Mouse (Mus musculus) embryonic stem cell, embryonic (primary cell): ENCODE data around the gene Apba1.

ENCODE experiments used
- CTCF ChIA-PET, 4 experiments: fragments of 300-600 bp in 2 of 4; fragments of 350-600 bp in 2 of 4; sonication (Branson Sonifier 250); formaldehyde crosslinking; loops; one replicate each; lab custom pipeline; 2022; ENCODE audit warnings: inconsistent platforms in 2 of 4; lab: Charles Lee
- POLR2A ChIA-PET, 4 experiments: fragments of 300-600 bp in 2 of 4; fragments of 350-600 bp in 2 of 4; sonication (Branson Sonifier 250); formaldehyde crosslinking; loops; one replicate each; lab custom pipeline; 2022; ENCODE audit warnings: antibody characterized with exemption in 4 of 4, inconsistent platforms in 1 of 4; lab: Charles Lee

Apba1 gene

DNA sequence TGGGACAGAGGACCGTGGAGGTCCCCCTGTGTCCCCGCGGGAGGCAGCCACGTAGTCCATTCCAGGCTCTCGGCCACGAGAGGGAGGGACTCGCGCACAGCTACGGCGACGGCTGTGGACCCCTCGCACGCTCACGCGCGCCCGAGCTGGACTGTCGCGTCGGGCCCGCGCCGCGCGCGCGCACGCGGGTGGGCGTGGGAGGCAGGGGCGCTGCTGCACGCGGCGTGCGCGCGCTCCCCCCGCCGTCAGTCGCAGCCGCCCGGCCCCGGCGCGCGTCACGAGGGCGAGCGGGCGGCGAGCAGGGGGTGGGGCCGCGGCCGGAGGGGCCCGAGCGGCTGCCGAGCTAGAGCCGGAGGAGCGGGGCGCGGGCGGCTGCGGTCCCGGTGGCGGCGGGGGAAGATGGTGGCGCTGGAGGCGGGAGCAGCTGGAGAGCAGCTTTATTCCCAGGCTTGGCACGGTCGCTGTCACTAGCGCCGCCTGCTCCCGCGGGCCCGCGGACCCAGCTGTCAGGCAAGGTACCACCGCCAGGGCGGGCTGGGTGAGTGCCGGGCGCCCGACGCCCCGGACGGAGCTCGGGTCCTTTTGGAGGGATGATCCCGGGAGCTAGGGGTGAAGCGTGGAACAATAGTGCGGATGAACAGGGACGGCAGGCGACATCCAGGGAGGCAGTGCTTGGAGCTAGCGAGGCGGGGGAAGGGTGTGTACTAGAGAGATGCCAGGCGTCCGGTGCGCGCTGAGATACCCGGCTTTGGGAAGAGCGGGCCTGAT, at the start of gene Apba1:
TSS of gene Apba1 (plus strand) at position 334 of the 768 bp plus-strand sequence.
- CTCF ChIA-PET: interaction anchor here (0.7 to 2.9 kb wide), 65 partner anchors 8 to 843 kb away, joined by 3 to 28 read pairs (median 4); partner anchors contain the start of genes 1700028P14Rik (in 1 of the 4), Fxn (in 1 of the 4) and Ptar1 (in 1 of the 4)
- POLR2A ChIA-PET: interaction anchor here (0.6 to 2.0 kb wide), 27 partner anchors 9 to 1981 kb away, joined by 3 to 9 read pairs (median 4); partner anchors contain the start of genes Cemip2 (in 1 of the 4) and Ptar1 (in 1 of the 4)

DNA sequence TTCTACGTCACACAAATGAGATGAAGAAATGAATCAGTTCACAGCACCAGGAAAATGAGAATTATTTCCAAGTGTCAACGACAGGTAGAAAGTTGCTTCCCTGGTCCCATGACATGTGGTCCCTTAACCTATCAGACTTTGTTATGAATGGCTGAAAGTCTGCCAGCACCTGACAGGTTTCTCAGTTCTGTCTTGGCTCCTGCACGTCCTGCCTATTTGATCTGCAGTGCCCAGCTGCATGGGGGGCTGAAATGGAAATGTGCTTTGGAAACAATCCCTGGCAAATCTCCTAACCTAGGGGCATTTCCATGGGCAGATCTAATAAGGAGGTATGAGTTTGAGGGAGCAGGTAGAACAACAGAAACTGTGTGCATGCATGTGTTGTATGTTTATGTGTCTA, 12.2 kb upstream of the Apba1 start:
- ChIA-PET CTCF (no interaction called here), POLR2A (no interaction called here)

DNA sequence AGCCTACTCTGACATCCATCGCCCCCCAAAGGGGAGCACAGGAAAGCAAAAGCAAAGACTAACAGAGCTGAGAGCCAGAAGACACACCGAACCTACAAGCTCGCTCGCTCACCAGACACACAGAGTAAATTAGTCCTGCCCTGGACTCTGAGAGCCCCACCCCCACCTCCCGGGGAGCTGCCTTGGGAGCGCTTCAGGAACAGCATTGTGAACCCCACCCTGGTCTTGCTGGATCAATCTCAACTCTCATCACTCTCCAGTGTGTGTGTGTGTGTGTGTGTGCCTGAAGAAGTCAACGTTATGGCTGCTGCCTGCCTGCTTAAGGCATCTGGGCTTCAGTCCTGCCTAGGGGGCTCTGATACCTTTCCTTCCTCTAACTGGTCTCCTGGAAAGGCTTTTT, 1.7 kb upstream of the Apba1 start:
- POLR2A ChIA-PET: interaction anchor here (0.5 to 1.9 kb wide), 13 partner anchors 15 to 1495 kb away, joined by 3 to 7 read pairs (median 4); partner anchors contain the start of gene 1700028P14Rik (in 1 of the 4)
- CTCF ChIA-PET: interaction anchor here (0.5 to 2.6 kb wide), 18 partner anchors 11 to 1728 kb away, joined by 3 to 13 read pairs (median 4); no protein-coding TSS in a partner anchor

DNA sequence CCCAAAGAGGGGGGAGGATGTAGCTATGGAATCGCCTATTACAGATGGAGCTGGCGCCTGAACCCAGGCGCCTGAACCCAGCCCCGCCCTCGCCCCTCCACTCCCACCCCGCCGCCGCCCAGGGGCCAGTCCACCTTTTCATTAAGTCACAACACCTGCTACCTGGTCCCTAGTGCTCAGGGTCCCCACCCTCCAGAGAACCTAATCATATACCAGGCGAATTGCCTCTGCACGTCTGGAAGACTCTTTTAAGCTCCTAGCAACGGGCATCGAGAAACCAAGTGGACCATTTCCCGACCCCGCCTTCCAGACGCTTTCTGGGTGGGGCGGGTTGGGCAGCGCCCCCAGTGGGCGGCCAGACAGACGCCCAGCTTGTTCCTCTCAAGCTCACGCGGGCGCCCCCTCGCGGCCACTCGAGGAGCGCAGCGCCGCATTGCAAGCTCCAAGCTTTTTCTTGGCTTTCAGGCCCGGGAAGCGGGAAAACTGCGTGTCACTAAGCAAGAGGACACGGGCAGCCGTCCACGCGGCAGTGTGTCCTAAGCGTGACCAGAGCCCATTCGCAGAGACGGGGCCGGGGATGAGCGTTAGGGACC, 630 bp upstream of the Apba1 start:
- CTCF ChIA-PET: interaction anchor here (0.6 to 2.9 kb wide), 72 partner anchors 9 to 842 kb away, joined by 3 to 28 read pairs (median 4); partner anchors contain the start of genes 1700028P14Rik (in 1 of the 4), Fxn (in 1 of the 4) and Ptar1 (in 1 of the 4)
- POLR2A ChIA-PET: interaction anchor here (0.5 to 2.0 kb wide), 27 partner anchors 9 to 1980 kb away, joined by 3 to 9 read pairs (median 3); partner anchors contain the start of genes 1700028P14Rik (in 1 of the 4), Cemip2 (in 1 of the 4) and Ptar1 (in 1 of the 4)

DNA sequence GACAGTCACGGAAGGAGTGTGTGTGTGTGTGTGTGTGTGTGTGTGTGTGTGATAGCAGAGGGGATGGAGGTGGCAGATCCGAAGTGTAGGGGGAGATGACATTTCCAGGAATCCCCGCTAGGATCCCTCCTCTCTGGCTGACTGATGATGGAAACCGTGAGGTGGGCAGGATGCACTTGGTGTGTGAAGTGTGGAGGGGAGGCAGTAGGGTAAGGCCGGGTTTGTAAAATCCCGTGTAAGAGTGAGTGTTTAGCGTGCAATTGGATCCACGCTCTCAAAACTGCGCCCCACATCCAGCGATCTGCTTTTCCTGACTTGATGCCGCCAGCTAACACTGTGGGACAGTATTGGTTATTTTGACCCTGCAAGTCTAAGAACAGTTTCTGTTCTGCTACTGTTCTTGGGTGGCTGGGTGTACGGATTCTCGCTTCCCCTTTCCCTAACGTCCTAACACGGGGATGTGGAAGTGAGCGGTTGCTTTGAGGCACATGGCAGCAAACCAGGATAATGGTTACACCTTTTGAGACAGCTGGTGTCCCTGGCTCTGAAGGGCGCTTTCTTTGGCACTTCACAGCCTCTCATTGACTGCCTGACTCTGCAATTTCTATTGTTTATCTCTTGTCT, 747 bp downstream of the Apba1 start:
- ChIA-PET CTCF (interaction anchor here (1.3 to 2.9 kb wide), 19 partner anchors 8 to 843 kb away, joined by 3 to 28 read pairs (median 9); no protein-coding TSS in a partner anchor), POLR2A (interaction anchor here in 3 of 4 experiments (0.6 to 2.0 kb wide), 10 partner anchors 11 to 197 kb away, joined by 3 to 9 read pairs (median 4); partner anchors contain the start of gene Ptar1 (in 1 of the 3))

DNA sequence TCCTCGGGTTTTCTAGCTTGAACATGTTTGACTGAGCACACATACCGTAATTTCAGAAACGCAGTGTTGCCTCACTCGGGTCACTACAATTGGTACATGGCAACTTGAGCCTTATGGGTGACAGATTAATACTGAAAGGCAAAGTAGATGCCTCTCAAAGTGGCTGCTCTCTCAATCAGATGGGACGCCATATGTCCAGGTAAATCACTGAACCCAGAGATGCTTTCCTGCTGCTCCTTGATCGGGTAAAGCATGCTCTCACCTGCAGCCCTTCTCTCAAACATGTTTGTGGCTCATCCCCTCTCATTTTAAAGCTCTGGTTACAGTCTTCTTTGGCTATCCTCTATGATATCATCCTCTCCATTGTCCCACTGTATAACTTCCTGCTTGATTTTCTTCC, 4.7 kb downstream of the Apba1 start:
- POLR2A ChIA-PET: no interaction called here

DNA sequence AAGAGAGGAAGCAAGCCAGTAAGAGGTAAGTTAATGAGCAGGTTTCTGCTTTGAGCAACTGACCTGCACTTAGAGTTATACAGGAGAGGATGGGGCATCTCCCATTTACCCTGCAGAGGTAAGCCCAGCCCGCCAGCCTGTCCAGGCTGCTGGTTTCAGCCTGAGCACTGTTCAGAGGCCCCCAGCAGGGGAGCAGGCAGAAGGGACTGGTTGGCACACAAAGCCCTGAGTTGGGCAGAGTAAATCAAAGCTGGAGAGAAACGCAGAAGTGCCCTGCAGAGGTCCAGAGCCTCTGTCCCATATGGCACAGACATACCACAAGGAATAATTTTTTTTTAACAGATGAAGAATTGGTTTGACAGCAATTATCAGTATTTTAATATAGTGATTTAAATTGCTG, 5.4 kb downstream of the Apba1 start:
- ChIA-PET CTCF (no interaction called here), POLR2A (no interaction called here)

More for the DNA sequence above, 4.7 kb downstream of the Apba1 start:
- CTCF ChIA-PET: interaction anchor here in 1 of 4 experiments (0.6 kb wide), 1 partner anchor 9 kb away, joined by 3 read pairs; no protein-coding TSS in a partner anchor

DNA sequence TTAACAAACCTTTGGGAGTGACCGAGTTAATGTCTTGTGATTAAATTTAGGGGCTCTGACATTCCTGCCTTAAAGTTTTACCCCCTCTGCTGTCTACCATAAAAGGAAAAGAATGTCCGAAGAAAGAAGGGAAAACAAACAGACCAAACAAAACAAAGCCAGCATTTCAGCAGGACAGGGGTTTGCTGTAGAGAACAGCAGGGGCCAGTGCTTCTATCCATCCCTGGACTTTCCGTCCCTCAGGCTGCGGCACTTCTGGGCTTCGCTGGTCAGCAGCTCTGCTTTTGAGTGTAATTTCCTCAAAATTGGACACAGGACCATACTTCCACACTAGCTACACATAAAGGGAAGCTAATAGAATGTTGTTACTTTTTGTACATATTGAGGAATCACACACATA, 10.2 kb downstream of the Apba1 start:
- ChIA-PET CTCF (interaction anchor here (0.6 to 1.1 kb wide), 5 partner anchors 10 to 404 kb away, joined by 3 to 7 read pairs (median 3); partner anchors contain the start of gene Apba1 (in 3 of the 4)), POLR2A (interaction anchor here in 1 of 4 experiments (0.8 kb wide), 1 partner anchor 11 kb away, joined by 3 read pairs; the partner anchor contains the start of gene Apba1)

DNA sequence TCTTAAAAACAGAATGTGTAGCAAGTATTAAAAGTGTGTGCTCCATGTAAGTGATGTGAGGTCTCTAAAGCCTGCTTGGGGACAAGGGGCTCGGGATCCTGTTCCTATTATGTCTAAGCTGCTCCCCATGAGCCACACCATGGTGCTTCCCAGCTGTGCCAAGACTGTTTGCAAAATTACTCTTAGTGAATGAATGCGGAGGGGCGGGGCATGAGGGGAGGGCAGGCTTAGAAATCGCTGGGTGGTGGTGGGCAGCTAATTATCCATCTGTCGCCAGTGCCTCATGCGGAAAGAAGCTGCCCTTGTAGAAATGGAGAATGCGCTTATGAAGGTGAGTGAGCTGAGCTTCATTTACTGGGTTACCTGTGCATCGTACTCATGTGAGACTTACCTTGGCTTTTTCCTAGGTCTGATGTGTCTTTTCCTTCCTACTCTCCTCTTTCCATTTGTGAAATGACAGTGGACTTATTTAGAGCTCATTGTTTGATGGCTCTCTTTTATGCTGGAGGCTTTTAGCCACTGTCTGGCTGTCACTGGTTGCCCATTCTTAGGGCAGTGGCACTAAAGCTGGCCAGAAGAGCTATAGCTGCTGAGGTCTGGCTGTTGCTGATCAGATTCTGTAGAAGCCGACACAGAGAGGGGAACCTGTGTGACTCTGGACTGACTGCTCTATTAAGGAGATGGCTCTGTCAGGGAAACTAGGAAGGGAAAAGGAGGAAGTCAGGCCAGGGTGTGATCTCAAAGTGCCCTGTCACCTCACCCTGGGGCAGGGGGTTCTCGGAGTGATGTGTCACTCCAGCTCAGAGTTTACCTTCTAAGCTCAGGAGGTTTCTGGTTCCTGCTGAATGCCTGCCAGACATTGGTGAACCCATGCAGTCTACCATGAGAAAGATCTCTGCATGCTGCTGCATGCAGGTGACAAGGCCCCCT, 12.1 kb downstream of the Apba1 start:
- ChIA-PET POLR2A (no interaction called here), CTCF (interaction anchor here (0.8 to 3.2 kb wide), 6 partner anchors 12 to 193 kb away, joined by 3 to 28 read pairs (median 10); partner anchors contain the start of gene Apba1 (in 3 of the 4))

DNA sequence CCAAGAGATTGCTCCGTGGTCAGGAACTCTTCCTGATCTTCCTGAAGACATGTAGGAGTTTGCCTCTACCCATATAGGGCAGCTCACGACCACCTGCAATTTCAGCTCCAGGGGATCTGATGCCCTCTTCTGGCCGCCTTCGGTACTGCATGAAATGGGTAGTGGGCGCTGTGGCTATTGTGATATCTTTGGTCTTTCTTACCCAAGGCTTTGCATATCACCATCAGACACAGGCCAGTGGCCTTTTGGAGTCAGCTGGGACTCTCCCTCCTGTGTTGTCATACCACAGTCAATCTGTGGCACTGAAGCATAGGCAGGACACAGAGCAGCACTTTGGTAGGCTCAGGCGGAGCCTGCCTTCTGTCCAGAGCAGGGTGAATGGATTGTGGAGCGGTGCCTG, 13.3 kb downstream of the Apba1 start:
- ChIA-PET CTCF (interaction anchor here (0.5 to 3.2 kb wide), 22 partner anchors 9 to 695 kb away, joined by 3 to 28 read pairs (median 4); partner anchors contain the start of gene Apba1 (in 4 of the 4)), POLR2A (interaction anchor here in 3 of 4 experiments (0.6 to 1.5 kb wide), 5 partner anchors 14 to 453 kb away, joined by 3 to 5 read pairs (median 3); partner anchors contain the start of genes Apba1 (in 1 of the 3) and Tjp2 (in 1 of the 3))

DNA sequence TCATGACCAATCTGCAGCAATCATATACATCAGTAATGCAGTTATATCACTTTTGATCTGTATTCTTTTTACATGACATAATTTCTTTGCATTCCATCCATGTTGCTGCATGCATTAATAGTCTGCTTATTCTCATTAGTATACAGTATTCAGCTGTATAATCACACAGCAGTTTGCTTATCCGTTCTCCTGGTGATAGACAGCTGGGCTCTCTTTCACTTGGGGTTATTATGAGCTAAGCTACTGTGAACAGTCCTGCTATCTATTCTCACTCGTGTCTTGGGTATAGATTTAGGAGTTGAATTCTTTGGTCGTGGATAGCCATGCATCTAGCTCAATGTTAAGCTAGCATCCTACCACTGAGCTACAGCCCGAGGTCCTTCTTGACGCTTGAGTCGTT, 16.7 kb downstream of the Apba1 start:
- ChIA-PET CTCF (interaction anchor here in 1 of 4 experiments (1.1 kb wide), 1 partner anchor 17 kb away, joined by 5 read pairs; the partner anchor contains the start of gene Apba1), POLR2A (interaction anchor here in 2 of 4 experiments (0.6 to 0.7 kb wide), 2 partner anchors 17 to 1183 kb away, joined by 3 read pairs; partner anchors contain the start of gene Apba1 (in 1 of the 2))

DNA sequence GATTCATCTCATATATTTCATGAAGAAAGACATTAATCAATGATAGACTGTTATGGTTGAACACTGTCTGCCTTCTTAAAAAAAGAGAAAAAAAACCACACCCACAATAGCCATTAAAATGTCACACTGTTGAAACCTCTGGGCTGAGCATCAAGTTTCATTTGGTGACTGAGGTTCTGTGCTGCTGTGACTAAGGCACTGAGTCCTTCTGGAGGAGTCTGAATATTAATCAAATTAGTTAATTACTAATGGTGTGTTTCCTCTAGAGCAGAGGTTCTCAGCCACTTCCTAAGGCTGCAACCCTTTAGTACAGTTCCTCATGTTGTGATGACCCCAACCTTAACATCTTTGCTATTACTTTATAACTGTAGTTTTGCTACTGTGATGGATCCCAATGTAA, 20.4 kb downstream of the Apba1 start:
- ChIA-PET POLR2A (no interaction called here), CTCF (no interaction called here)

DNA sequence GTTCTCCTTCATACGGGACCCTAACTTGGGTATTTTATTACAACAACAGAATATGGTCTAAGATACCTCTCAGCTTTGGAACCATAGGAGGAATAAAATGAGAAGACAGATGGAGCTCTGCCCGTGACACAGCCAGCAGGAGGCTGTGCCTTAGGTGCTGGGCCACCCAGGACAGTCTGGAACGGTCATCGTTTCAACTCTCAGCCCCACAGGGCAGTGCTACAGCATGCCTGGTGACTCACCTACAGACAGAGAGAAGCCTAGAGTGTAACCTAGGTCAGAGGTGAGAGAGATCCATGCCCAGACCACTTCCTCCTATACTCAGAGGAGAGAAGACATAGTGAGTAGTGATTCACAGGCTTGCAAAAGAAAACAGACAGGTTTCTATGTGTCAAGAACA, 21.4 kb downstream of the Apba1 start:
- POLR2A ChIA-PET: no interaction called here
- CTCF ChIA-PET: interaction anchor here in 2 of 4 experiments (0.6 to 0.7 kb wide), 2 partner anchors 11 to 123 kb away, joined by 3 read pairs; no protein-coding TSS in a partner anchor

DNA sequence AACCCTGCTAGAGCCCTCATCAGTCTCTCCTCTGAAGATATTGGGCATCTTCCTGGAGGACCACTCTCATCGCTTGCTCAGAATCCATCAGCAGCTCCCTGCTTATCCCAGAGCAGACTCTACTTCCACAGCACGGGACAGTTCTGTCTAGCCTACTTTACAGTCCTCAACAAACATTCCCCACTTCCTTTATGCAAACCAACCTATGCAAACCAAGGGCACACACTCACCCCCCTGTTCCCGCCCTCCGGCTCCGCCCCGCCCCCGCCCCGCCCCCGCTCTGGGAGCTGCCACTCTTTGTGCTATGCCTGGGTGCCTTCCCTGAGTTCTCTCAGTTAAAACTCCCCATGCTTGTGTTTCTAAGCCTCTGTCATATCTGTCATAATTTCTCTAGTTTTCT, 23.3 kb downstream of the Apba1 start:
- POLR2A ChIA-PET: interaction anchor here in 2 of 4 experiments (0.7 to 1.5 kb wide), 4 partner anchors 24 to 174 kb away, joined by 3 to 6 read pairs (median 3); partner anchors contain the start of gene Apba1 (in 1 of the 2)
- CTCF ChIA-PET: interaction anchor here in 3 of 4 experiments (0.5 to 2.8 kb wide), 8 partner anchors 10 to 1521 kb away, joined by 3 to 9 read pairs (median 4); partner anchors contain the start of gene Apba1 (in 2 of the 3)

DNA sequence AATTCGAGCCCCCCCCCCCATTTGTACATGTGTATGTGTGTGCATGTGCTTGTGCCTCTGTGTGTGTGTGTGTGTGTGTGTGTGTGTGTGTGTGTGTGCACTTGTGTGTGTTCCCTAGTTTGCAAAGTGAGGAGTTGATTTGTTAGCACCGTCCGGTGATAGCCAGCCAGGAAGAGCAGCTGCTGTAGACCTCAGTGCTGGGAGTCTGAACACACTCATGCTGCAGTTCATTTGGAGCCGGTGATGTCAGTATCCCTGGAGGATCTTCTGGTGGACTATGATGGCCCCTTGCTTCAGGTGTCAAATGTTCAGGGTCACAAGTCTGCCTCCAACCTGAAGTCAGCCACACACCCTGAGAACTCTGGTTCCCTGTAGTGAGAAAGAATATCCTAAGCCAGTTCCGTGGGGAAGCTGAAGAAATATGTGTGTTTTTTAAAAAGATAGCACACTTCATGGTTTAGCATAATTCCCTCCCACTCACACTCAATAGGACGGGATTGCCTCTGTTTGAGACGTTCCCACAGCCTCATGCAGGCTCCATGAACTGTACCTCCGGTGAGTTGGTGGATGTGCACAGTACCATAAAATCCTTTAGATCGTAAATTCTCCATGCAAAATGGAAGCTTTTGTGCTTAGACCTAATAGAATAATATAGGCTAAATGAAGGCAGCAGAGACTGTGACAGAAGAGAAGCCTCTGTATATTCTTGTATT, 29.9 kb downstream of the Apba1 start:
- POLR2A ChIA-PET: no interaction called here

DNA sequence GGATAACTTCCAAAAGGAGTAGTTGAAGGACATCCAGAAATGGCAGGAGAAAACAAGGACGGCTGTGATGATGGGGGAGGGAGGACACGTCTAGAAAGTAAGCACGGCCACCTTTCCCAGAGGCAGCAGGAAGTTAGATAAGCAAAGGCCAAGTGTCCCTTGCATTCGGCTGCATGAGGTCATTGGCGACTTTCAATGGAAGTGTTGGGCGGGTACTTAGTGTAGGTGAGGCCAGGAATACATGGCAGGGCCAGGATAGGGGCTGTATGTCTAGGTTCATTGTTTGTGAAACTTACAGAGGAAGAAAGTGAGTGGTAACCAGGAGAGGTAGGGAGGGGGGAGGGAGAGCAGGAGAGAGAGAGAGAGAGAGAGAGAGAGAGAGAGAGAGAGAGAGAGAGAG, 33.0 kb downstream of the Apba1 start:
- POLR2A ChIA-PET: no interaction called here
- CTCF ChIA-PET: no interaction called here

More for the DNA sequence above, 29.9 kb downstream of the Apba1 start:
- CTCF ChIA-PET: interaction anchor here in 1 of 4 experiments (0.6 kb wide), 1 partner anchor 188 kb away, joined by 5 read pairs; no protein-coding TSS in a partner anchor
